Mouse (Mus musculus): ENCODE measurements around the gene Ppp1r1b.
"Not testable (repeated sequence)": the region's sequence is repeated elsewhere in the genome, so short reads cannot be mapped to it uniquely, and the experiment has no call there.

Ppp1r1b gene

DNA sequence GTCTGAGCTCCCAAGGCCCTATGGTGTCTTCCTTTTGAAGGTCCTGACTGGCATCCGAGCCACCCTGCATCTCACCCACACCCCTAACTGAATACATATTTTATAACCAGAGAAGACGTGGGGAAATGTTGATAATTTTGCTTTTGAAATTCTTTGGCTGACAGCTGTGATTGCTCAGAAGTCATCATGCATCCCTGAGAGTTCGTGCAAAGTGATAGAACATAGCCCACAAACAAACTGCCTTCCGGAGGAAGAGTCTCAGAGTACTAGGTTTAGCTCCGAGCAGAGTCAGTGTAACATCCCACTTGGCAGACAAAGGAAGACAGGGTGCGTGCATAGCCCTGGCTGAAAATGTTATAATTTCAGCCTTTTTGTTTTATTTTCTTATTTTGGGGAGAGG, 25.0 kb downstream of the Ppp1r1b start:
- no peak for DNase-seq

DNA sequence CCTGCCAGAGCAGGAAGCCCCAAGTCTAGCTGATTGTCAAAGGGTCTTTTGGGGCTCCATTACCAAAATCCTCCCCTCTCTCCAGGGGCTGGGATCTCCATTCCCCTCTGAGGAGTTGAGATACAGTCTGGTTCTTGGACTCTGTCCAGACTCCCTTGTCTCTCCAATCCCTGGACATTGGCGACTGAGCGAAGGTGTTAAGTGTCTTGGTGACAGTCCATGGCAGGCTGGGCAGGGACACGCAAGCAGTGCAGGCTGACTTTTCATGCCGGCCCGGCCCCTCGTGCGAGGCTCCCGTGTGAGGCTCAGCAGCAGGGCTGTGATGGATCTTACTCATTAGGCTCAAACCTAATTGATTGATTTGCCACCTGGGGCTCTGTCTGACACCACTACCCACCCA, 26.1 kb downstream of the Ppp1r1b start:
- DNase-seq, result no peak

GRCm38 (mm10) chr11:98376756-98377155, 28.6 kb downstream of the Ppp1r1b start:
- DNase-seq, result no peak

GRCm38 (mm10) chr11:98377787-98378186, 29.6 kb downstream of the Ppp1r1b start:
- no peak for DNase-seq

GRCm38 (mm10) chr11:98379379-98379778, 31.2 kb downstream of the Ppp1r1b start:
- no peak for DNase-seq

- peak; percentile 70 to 86 for DNase-seq
Measured at GRCm38 (mm10) chr11:98380106-98380505, 31.9 kb downstream of the Ppp1r1b start.

- peak in 1 of 2 experiments; percentile 35 for DNase-seq
Measured at GRCm38 (mm10) chr11:98381651-98382050, 33.4 kb downstream of the Ppp1r1b start.

DNA sequence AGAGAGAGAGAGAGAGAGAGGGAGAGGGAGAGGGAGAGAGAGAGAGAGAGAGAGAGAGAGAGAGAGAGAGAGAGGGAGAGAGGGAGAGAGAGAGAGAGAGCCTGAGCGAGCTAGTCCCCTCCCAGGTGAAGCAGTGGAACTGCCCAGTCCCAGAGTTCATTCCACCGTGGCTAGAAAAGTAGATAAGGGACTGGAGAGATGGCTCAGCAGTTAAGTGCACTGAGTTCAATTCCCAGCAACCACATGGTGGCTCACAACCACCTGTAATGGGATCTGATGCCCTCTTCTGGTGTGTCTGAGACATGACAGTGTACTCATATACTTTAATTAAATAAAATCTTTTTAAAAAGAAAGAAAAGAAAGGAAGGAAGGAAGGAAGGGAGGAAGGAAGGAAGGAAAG, 34.2 kb downstream of the Ppp1r1b start:
- DNase-seq, result not testable (repeated sequence)

DNA sequence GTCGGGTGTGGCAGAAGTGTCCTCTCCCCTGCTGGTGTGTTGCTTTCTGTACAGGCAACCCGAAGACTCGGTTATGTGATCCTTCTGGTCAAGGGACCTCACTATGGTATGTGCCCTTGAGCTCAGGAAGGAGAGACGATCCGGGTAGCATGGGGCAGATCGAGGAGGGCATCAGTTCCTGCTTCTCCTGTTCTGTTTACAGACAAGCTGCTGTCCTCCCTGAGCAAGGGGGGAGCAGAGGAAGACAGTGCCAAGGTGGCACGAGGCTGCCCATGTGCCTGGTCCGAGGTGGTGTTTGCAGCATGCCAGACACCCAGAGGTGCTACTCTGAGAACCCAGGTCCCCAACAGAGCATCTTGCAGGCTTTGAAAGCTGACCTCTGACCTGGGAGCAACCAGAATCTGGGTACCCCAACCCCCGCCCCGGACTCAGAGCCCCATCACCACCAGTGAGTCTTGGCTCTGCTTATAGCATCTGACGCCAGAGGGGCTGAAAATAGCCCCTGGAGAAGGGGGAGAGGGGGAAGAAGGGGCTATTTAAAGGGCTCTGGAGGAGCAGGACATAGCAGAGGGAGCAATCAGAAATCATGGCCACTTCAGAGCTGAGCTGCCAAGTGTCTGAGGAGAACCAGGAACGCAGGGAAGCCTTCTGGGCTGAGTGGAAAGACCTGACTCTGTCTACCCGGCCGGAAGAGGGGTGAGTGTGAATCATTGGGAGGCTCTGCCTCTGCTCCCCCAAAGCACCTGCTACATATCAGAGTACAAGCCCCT, 35.2 kb downstream of the Ppp1r1b start, which contains the start of gene Tcap:
Tcap (plus strand) TSS at position 551 of the 770 bp plus-strand sequence.
- peak; percentile 56 to 68 for DNase-seq

DNA sequence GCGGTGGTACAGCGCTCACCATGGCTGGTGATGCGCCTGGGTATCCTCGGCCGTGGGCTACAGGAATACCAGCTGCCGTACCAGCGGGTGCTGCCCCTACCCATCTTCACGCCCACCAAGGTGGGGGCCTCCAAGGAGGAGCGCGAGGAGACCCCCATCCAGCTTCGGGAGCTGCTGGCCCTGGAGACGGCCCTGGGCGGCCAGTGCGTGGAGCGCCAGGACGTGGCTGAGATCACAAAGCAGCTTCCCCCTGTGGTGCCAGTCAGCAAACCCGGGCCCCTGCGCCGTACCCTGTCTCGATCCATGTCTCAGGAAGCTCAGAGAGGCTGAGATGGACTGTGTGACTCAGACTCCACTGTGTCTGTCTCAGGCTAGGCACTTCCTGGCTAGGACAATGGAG, 36.0 kb downstream of the Ppp1r1b start:
- DNase-seq, result peak; percentile 40 to 59

- DNase-seq, result peak; percentile 46 to 53
Measured at GRCm38 (mm10) chr11:98384721-98385637, 36.8 kb downstream of the Ppp1r1b start.

GRCm38 (mm10) chr11:98385638-98386585, 37.7 kb downstream of the Ppp1r1b start, which contains the start of gene Pnmt:
Pnmt (plus strand) TSS chr11:98386450.
- no peak for DNase-seq

DNA sequence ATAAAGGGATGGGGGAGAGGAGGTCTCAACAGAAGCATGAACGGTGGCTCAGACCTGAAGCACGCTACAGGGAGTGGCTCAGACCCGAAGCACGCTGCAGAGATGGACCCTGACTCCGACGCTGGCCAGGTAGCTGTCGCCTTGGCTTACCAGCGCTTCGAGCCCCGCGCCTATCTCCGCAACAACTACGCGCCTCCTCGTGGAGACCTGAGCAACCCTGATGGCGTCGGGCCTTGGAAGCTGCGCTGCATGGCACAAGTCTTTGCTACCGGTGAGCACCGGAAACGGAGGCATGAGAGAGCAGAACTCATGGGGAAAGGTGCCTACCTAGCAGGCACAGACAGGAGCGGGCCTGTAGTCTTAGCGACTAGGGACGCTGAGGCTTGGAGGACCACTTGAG, 38.4 kb downstream of the Ppp1r1b start:
- no peak for DNase-seq

DNA sequence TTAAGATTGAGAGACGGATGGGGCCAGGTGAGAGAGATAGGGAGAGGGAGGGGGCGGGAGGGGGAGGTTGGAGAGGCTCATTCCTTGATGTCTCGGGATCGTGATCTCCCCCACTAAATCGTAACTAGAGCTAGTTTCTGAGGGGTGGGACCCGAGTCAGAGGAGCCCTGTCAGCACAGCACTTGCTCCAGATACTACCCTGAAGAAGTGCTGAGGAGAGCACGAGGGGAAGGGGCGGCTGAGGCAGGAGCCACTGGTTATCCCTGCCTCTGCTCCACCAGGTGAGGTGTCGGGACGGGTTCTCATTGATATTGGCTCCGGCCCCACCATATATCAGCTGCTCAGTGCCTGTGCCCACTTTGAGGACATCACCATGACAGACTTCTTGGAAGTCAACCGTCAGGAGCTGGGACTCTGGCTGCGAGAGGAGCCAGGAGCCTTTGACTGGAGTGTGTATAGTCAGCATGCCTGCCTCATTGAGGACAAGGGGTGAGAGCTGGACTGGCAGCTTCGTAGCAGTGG, 38.9 kb downstream of the Ppp1r1b start:
- DNase-seq, result no peak

DNA sequence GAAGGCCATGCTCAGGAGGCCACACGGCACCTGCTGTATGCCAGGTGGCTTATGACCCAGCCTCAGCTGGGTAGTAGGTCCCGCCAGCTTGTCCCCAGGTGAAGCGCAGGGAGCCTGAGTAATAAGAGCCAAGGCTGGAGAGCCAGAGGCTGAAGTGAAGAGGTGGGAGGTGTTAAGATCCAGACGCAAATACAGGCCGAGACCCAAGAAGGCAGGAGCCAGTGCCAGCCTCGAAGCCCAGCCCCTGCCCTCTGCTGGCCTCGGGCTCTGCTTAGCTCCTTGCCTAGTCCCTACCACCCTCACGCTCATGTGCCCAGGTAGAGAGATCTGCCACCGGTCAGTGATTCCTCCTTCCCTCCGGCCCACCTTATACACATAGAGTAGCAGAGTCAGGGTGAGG, 40.1 kb downstream of the Ppp1r1b start:
- no peak for DNase-seq

GRCm38 (mm10) chr11:98389221-98389780, 41.1 kb downstream of the Ppp1r1b start:
- peak; percentile 69 to 82 for DNase-seq

DNA sequence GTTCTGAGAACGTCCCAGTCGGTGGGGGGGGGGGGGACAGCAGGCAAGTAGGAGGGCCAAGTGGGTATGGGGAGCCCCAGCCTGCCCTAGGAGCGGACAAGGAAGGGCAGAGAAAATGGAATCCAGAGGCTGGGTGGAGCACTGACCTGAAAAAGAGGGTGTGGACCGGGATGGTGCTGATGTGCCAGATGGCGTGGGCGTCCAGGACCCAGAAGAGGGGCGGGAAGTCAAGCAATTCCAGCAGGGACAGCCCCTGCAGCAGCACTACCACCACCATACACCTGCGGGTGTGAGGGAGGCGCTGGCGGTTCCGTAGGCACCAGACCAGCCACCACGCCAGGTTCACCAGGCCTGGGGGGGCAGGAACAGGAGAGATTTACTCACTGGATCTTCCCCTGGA, 41.9 kb downstream of the Ppp1r1b start:
- no peak for DNase-seq

GRCm38 (mm10) chr11:98392034-98392433, 43.8 kb downstream of the Ppp1r1b start:
- DNase-seq, result no peak

DNA sequence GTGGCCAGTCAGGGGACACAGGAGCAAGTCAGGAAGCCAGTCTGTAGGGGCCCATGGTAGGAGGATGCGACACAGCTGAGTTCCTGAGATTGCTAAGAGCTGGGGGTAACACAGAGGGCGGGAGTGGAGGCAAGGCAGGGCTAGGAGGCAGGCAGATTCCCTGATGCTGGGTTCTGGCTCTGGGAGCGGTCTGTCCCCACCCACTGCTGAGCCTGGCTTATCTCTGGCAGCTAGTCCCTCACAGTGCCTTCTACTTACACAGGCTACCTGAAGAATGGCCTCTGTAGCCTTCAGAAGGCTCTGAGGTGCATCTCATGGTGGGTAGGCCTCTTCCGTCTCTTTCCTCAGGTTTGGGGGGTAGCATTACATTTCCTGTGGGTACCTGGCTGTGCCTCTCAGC, 44.4 kb downstream of the Ppp1r1b start:
- no peak for DNase-seq

DNA sequence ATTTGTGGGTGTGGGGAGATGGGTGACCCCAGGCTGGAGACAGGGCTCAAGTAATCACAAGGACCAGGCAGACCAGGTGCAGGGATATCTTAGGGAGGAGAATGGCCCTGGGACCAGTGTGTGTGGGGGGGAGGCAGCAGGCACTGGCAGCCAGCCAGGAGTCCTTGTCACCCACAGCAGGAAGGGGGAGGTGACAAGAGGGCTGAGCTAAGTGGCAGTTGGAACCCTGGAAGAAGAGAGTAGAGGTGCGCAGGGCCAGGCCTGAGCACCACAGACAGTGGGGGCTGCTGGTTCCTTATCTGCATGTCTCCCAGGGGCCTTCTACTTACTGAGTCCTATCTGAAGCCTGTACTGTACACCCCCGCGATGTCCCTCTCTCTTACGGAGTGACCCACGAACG, 45.1 kb downstream of the Ppp1r1b start:
- no peak for DNase-seq

GRCm38 (mm10) chr11:98394301-98394700, 46.1 kb downstream of the Ppp1r1b start:
- DNase-seq, result no peak

DNA sequence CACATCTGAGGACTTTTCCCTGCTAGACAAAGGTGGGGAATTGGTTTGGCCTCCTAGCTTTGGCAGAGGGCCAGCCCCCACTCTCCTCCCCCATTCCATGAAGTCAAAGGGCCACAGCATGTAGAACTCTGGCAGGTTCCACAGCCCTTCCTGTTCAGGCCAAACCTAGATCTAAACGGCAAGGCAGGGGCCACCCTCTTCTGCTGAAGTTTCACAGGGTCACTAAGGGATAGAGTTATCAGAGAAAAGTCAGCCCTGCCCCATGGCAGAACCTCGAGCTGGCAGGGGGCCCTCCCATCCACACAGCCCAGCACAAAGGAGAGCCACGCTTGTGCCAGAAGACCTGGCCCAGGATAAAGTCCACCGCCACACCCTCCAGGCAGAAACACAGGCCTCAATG, 46.8 kb downstream of the Ppp1r1b start:
- no peak for DNase-seq

All from cerebellum, postnatal 25 days (tissue).